Mouse (Mus musculus): Measurements from ENCODE around the gene Abcg5. TPM values are rescaled to one million over a fixed set of nuclear protein-coding genes. Genes with fewer than 3 reads are reported as not detected.

The Abcg5 gene
- total RNA-seq, 1 experiment from 2014 or later: 0.12 TPM

GRCm38 (mm10) chr17:84644292-84645050 lies 38.3 kb downstream of the Abcg5 start:
- DNase-seq: no peak

- DNase-seq: no peak
Observed at GRCm38 (mm10) chr17:84642324-84642723, 40.5 kb downstream of the Abcg5 start.

GRCm38 (mm10) chr17:84641893-84642292 lies 40.9 kb downstream of the Abcg5 start:
- DNase-seq: peak; percentile 38

- no peak for DNase-seq
Observed at GRCm38 (mm10) chr17:84639796-84640378, 42.9 kb downstream of the Abcg5 start.

- DNase-seq: no peak
Observed at GRCm38 (mm10) chr17:84637971-84638370, 44.8 kb downstream of the Abcg5 start.

- DNase-seq: no peak
Observed at GRCm38 (mm10) chr17:84636328-84636727, 46.5 kb downstream of the Abcg5 start.

- no peak for DNase-seq
Observed at GRCm38 (mm10) chr17:84633443-84633842, 49.4 kb downstream of the Abcg5 start.

- no peak for DNase-seq
Observed at GRCm38 (mm10) chr17:84631836-84632235, 51.0 kb downstream of the Abcg5 start.

GRCm38 (mm10) chr17:84628611-84629010 lies 54.2 kb downstream of the Abcg5 start:
- DNase-seq: no peak

GRCm38 (mm10) chr17:84627721-84628120 lies 55.1 kb downstream of the Abcg5 start:
- peak; percentile 13 for DNase-seq

GRCm38 (mm10) chr17:84626857-84627305 lies 55.9 kb downstream of the Abcg5 start:
- no peak for DNase-seq

- peak; percentile 88 for DNase-seq
Observed at GRCm38 (mm10) chr17:84626276-84626856, 56.4 kb downstream of the Abcg5 start, which contains the start of gene Dync2li1. Gene Dync2li1, plus strand, starts transcription at chr17:84626496.

GRCm38 (mm10) chr17:84622873-84623272 lies 59.9 kb downstream of the Abcg5 start:
- DNase-seq: no peak

GRCm38 (mm10) chr17:84622028-84622427 lies 60.8 kb downstream of the Abcg5 start:
- no peak for DNase-seq

GRCm38 (mm10) chr17:84621209-84621608 lies 61.6 kb downstream of the Abcg5 start:
- no peak for DNase-seq

GRCm38 (mm10) chr17:84620610-84621009 lies 62.2 kb downstream of the Abcg5 start:
- no peak for DNase-seq

- no peak for DNase-seq
Observed at GRCm38 (mm10) chr17:84620076-84620475, 62.7 kb downstream of the Abcg5 start.

GRCm38 (mm10) chr17:84619112-84619511 lies 63.7 kb downstream of the Abcg5 start:
- DNase-seq: no peak

- DNase-seq: no peak
Observed at GRCm38 (mm10) chr17:84617953-84618352, 64.9 kb downstream of the Abcg5 start.

GRCm38 (mm10) chr17:84616526-84617074 lies 66.2 kb downstream of the Abcg5 start:
- no peak for DNase-seq

GRCm38 (mm10) chr17:84615811-84616210 lies 67.0 kb downstream of the Abcg5 start:
- no peak for DNase-seq

GRCm38 (mm10) chr17:84611971-84612370 lies 70.8 kb downstream of the Abcg5 start:
- DNase-seq: peak; percentile 12

GRCm38 (mm10) chr17:84611500-84611899 lies 71.3 kb downstream of the Abcg5 start:
- no peak for DNase-seq

Data from adrenal gland, postnatal 25 days (tissue).